Mouse (Mus musculus) forebrain, embryonic 10.5 days (tissue): Measurements from ENCODE around the gene Fen1. TPM values are rescaled to one million over a fixed set of nuclear protein-coding genes. Genes with fewer than 3 reads are reported as not detected.

Experiments
- DNase-seq: peaks from one replicate; pipeline ENCODE4 v3.0.0-alpha.2; 2017; ENCODE audit warnings: low spot score; ENCODE audit errors: extremely low spot score
- H3K27ac ChIP-seq: fragments of 300-500 bp; sonication (generic); 2 replicates; pipeline ENCODE4 v1.5.1; 2016; ENCODE audit warnings: mild to moderate bottlenecking
- H3K27me3 ChIP-seq: fragments of 300-500 bp; sonication (generic); 2 replicates; pipeline ENCODE4 v1.6.1; 2016; ENCODE audit warnings: mild to moderate bottlenecking; ENCODE audit not compliant: poor library complexity, severe bottlenecking
- H3K36me3 ChIP-seq: fragments of 300-500 bp; sonication (generic); replicated peaks from 2 replicates; pipeline ENCODE4 v1.6.1; 2016; ENCODE audit warnings: mild to moderate bottlenecking, moderate library complexity
- H3K4me1 ChIP-seq: fragments of 300-500 bp; sonication (generic); 2 replicates; pipeline ENCODE4 v1.6.1; 2016
- H3K4me3 ChIP-seq: fragments of 300-500 bp; sonication (generic); 2 replicates; pipeline ENCODE4 v1.5.1; 2016; ENCODE audit warnings: mild to moderate bottlenecking, moderate library complexity
- H3K9me3 ChIP-seq: fragments of 300-500 bp; sonication (generic); 2 replicates; pipeline ENCODE4 v1.6.1; 2016; ENCODE audit warnings: mild to moderate bottlenecking, moderate library complexity
- WGBS: fragments of 180-500 bp; shearing (Covaris S2); methylation state at CpG from one replicate; pipeline ENCODE4 v1.1.7; 2016; 5-methylcytosine and 5-hydroxymethylcytosine counted together
- polyA plus RNA-seq: library from polyadenylated mRNA; unstranded; fragments of >200 nt; fragmentation: Nextera tagmentation; extraction: Ambion mirVana; gene quantifications from 2 replicates; pipeline ENCODE4 v1.2.1, GENCODE M21; 2016

The Fen1 gene
- polyA plus RNA-seq, 1 experiment from 2014 or later = 215 TPM

GRCm38 (mm10) chr19:10186569-10186968 is 17.4 kb downstream of the Fen1 start:
- peaks cover 47% of the 10 kb centered on the region for H3K4me1 ChIP-seq
- no peak overlapping the region for H3K27ac ChIP-seq
- H3K36me3 ChIP-seq = peaks cover 72% of the 10 kb centered on the region
- H3K9me3 ChIP-seq = no peaks in the 10 kb centered on the region
- no peaks in the 10 kb centered on the region for H3K27me3 ChIP-seq
- WGBS = 92% methylated on average over 8 of the region's 8 CpGs
- no peak overlapping the region for H3K4me3 ChIP-seq
- DNase-seq = no peak

GRCm38 (mm10) chr19:10185876-10186275 is 18.1 kb downstream of the Fen1 start:
- peaks cover 42% of the 10 kb centered on the region for H3K4me1 ChIP-seq
- no peaks in the 10 kb centered on the region for H3K27me3 ChIP-seq
- no peak overlapping the region for H3K27ac ChIP-seq
- H3K9me3 ChIP-seq = no peaks in the 10 kb centered on the region
- 94% methylated on average over 3 of the region's 3 CpGs for WGBS
- no peak overlapping the region; the same call in 1 of the 2 replicates for H3K4me3 ChIP-seq
- H3K36me3 ChIP-seq = peaks cover 65% of the 10 kb centered on the region
- DNase-seq = no peak

GRCm38 (mm10) chr19:10184096-10184495 is 19.9 kb downstream of the Fen1 start:
- peak overlapping the region; percentile 97 for H3K4me3 ChIP-seq
- H3K4me1 ChIP-seq = peaks cover 42% of the 10 kb centered on the region
- no peaks in the 10 kb centered on the region for H3K27me3 ChIP-seq
- no peaks in the 10 kb centered on the region for H3K9me3 ChIP-seq
- WGBS = 15% methylated on average over 12 of the region's 12 CpGs
- peaks cover 48% of the 10 kb centered on the region for H3K36me3 ChIP-seq
- H3K27ac ChIP-seq = peak overlapping the region; percentile 99
- DNase-seq = peak; percentile 49

GRCm38 (mm10) chr19:10183299-10183983 is 20.5 kb downstream of the Fen1 start:
- WGBS = 1% methylated on average over 35 of the region's 35 CpGs
- peak overlapping the region; percentile 97 for H3K4me3 ChIP-seq
- no peak for DNase-seq
- peak overlapping the region; percentile 99 for H3K27ac ChIP-seq
- peaks cover 41% of the 10 kb centered on the region for H3K4me1 ChIP-seq
- H3K36me3 ChIP-seq = peaks cover 41% of the 10 kb centered on the region
- H3K27me3 ChIP-seq = no peaks in the 10 kb centered on the region
- H3K9me3 ChIP-seq = no peaks in the 10 kb centered on the region

GRCm38 (mm10) chr19:10182670-10183298 is 21.2 kb downstream of the Fen1 start, which contains the start of gene Fads1:
Gene Fads1, plus strand, starts transcription at chr19:10182888.
- no peaks in the 10 kb centered on the region for H3K27me3 ChIP-seq
- under 1% methylated on average over 70 of the region's 70 CpGs for WGBS
- H3K27ac ChIP-seq = peak within 1 kb of the TSS; percentile 99
- peaks cover 34% of the 10 kb centered on the region for H3K36me3 ChIP-seq
- DNase-seq = peak; percentile 93
- peak within 1 kb of the TSS; percentile 97 for H3K4me3 ChIP-seq
- H3K9me3 ChIP-seq = no peaks in the 10 kb centered on the region
- peaks cover 35% of the 10 kb centered on the region for H3K4me1 ChIP-seq

- H3K27ac ChIP-seq = peak overlapping the region; percentile 99
- 44% methylated on average over 7 of the region's 7 CpGs for WGBS
Measured at GRCm38 (mm10) chr19:10182142-10182541, 21.8 kb downstream of the Fen1 start.

GRCm38 (mm10) chr19:10181225-10181624 is 22.7 kb downstream of the Fen1 start:
- no peaks in the 10 kb centered on the region for H3K9me3 ChIP-seq
- H3K27ac ChIP-seq = no peak overlapping the region
- DNase-seq = no peak
- no peaks in the 10 kb centered on the region for H3K27me3 ChIP-seq
- peaks cover 19% of the 10 kb centered on the region for H3K36me3 ChIP-seq
- peaks cover 39% of the 10 kb centered on the region for H3K4me1 ChIP-seq
- 95% methylated on average over 7 of the region's 7 CpGs for WGBS
- no peak overlapping the region for H3K4me3 ChIP-seq

More at GRCm38 (mm10) chr19:10182142-10182541, 21.8 kb downstream of the Fen1 start:
- Histone ChIP-seq H3K36me3 (peaks cover 28% of the 10 kb centered on the region), H3K9me3 (no peaks in the 10 kb centered on the region), H3K4me1 (peaks cover 35% of the 10 kb centered on the region), H3K4me3 (peak overlapping the region; percentile 97), H3K27me3 (no peaks in the 10 kb centered on the region)
- no peak for DNase-seq

GRCm38 (mm10) chr19:10176941-10177372 is 27.0 kb downstream of the Fen1 start:
- Histone ChIP-seq H3K4me1 (peaks cover 5% of the 10 kb centered on the region; the same call in 1 of the 2 replicates), H3K36me3 (no peaks in the 10 kb centered on the region), H3K27ac (no peak overlapping the region), H3K27me3 (no peaks in the 10 kb centered on the region), H3K9me3 (no peaks in the 10 kb centered on the region), H3K4me3 (no peak overlapping the region)
- 81% methylated on average over 7 of the region's 7 CpGs for WGBS
- DNase-seq = no peak

- Histone ChIP-seq H3K9me3 (no peaks in the 10 kb centered on the region), H3K36me3 (no peaks in the 10 kb centered on the region), H3K4me1 (peaks cover 4% of the 10 kb centered on the region; the same call in 1 of the 2 replicates), H3K27me3 (no peaks in the 10 kb centered on the region), H3K27ac (no peak overlapping the region), H3K4me3 (no peak overlapping the region)
- no peak for DNase-seq
- 76% methylated on average over 1 of the region's 1 CpGs for WGBS
Measured at GRCm38 (mm10) chr19:10176477-10176876, 27.5 kb downstream of the Fen1 start.

GRCm38 (mm10) chr19:10174956-10175355 is 29.0 kb downstream of the Fen1 start:
- Histone ChIP-seq H3K4me3 (no peak overlapping the region), H3K27me3 (no peaks in the 10 kb centered on the region), H3K9me3 (no peaks in the 10 kb centered on the region), H3K36me3 (no peaks in the 10 kb centered on the region), H3K27ac (no peak overlapping the region), H3K4me1 (peaks cover 4% of the 10 kb centered on the region; the same call in 1 of the 2 replicates)
- 84% methylated on average over 4 of the region's 4 CpGs for WGBS
- no peak for DNase-seq

GRCm38 (mm10) chr19:10173844-10174539 is 30.0 kb downstream of the Fen1 start:
- H3K27ac ChIP-seq = no peak overlapping the region
- WGBS = 93% methylated on average over 7 of the region's 7 CpGs
- H3K27me3 ChIP-seq = no peaks in the 10 kb centered on the region
- H3K36me3 ChIP-seq = no peaks in the 10 kb centered on the region
- H3K4me3 ChIP-seq = no peak overlapping the region
- H3K4me1 ChIP-seq = peaks cover 4% of the 10 kb centered on the region; the same call in 1 of the 2 replicates
- no peak for DNase-seq
- H3K9me3 ChIP-seq = no peaks in the 10 kb centered on the region

GRCm38 (mm10) chr19:10173116-10173718 is 30.8 kb downstream of the Fen1 start:
- Histone ChIP-seq H3K27ac (peak overlapping the region; percentile 48; the same call in 1 of the 2 replicates), H3K27me3 (no peaks in the 10 kb centered on the region), H3K36me3 (no peaks in the 10 kb centered on the region), H3K4me3 (no peak overlapping the region), H3K4me1 (peaks cover 4% of the 10 kb centered on the region; the same call in 1 of the 2 replicates), H3K9me3 (no peaks in the 10 kb centered on the region)
- DNase-seq = no peak
- 90% methylated on average over 5 of the region's 5 CpGs for WGBS
